In the genomic region with DNA sequence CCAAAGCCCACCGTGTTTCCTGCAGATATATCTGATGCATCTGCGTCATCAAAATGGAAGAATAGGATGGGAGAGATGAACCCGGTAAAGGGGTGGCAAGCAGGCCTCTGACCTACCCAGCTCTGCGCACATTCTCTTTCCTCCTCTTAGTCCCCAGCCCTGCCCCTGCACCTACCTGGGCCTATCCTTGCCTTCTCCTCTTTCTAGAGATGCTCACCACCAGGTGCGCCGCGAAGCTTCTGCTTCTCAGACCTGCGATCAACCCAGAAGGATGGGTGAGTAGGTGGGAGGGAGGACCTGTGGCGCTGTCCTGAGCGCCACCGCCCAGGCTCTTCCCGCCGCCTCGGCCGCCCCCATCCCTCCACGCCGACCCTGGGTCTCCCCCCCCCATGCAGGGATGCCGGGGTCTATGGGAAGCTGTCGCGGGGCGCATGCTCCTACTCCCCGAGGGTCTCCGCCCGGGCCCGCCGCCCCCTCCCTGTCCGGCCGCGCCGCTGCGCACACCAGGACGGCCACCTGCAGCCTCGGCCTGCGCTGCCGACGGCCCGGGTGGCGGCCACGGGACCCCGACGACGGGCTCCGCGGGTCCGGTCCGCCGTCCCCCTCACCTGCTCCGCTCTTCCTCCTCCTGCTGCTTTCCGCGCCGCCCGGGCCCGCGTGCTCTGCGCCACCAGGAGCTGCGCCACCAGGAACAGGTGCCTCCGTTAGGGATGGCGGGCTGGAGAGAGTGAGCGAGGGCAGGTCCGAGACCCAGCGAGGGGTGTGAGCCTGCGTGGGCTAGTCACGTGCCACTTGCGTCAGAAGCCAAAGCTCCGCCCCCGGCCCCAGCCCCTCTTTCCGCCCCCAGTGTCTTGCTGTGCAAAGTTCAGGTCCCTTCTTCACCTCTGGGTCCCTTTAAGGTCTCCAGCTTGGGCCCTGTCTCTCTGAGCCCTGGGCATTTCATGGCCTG, we compare ENCODE assay signal across 10 mouse cellular contexts. TPM values are rescaled to one million over a fixed set of nuclear protein-coding genes. Genes with fewer than 3 reads are reported as not detected.
DNase-seq lines count a peak whose midpoint lies in the region; ATAC-seq and TF ChIP-seq lines count a peak whose summit lies in the region.
"Not testable (repeated sequence)": the region's sequence is repeated elsewhere in the genome, so short reads cannot be mapped to it uniquely, and the experiment has no call there.
"Had no signal": no experiment of that assay in that cellular context is flagged by ENCODE, and none has a peak within 500 bp of the region (broad histone marks: within the 10 kb centered on the region; RNA-seq: fewer than 3 reads in every experiment).

Gene Tceal7, plus strand, starts transcription at position 51 of the 949 bp plus-strand sequence.
Gene Bex1, minus strand, starts transcription at position 785 of the 949 bp plus-strand sequence.

- peaks cover 23% of the 10 kb centered on the region for H3K27me3 ChIP-seq in kidney, embryonic 15.5 days
- H3K27me3 ChIP-seq in liver, embryonic 15.5 days; midbrain, embryonic 16.5 days (ENCODE audit: control insufficient read depth, insufficient read depth, low read depth, low read length); testis, adult 2 months (ENCODE audit: control insufficient read depth, insufficient read depth, low read length): not testable (repeated sequence)

- H3K9ac ChIP-seq in kidney, embryonic 15.5 days; liver, embryonic 15.5 days: not testable (repeated sequence)
- H3K9ac ChIP-seq in midbrain, embryonic 16.5 days (ENCODE audit: low read depth, low read length), result peak within 1 kb of the TSS; percentile 54

- TF ChIP-seq POLR2A in testis, adult 2 months (IDR thresholded peaks at IDR 0.05; ENCODE audit: control insufficient read depth, low read depth, low read length), result not testable (repeated sequence)

- H3K9me3 ChIP-seq in kidney, embryonic 15.5 days (replicated peaks); liver, embryonic 15.5 days (replicated peaks); midbrain, embryonic 16.5 days (replicated peaks; ENCODE audit: control insufficient read depth, low read length, poor library complexity, severe bottlenecking): not testable (repeated sequence)

- peak within 1 kb of the TSS; percentile 43 for H3K4me3 ChIP-seq in kidney, embryonic 15.5 days (replicated peaks)
- H3K4me3 ChIP-seq in liver, embryonic 15.5 days (replicated peaks), result peak within 1 kb of the TSS; percentile 34
- H3K4me3 ChIP-seq in midbrain, embryonic 16.5 days (ENCODE audit: low read depth, low read length), result peak within 1 kb of the TSS; percentile 36
- H3K4me3 ChIP-seq in testis, adult 2 months (ENCODE audit: control insufficient read depth, low read depth, low read length), result peak within 1 kb of the TSS; percentile 16

- H3K4me2 ChIP-seq in kidney, embryonic 15.5 days, result peak within 1 kb of the TSS; percentile 54
- peak within 1 kb of the TSS; percentile 5; the same call in 1 of the 2 replicates for H3K4me2 ChIP-seq in liver, embryonic 15.5 days
- peak within 1 kb of the TSS; percentile 52 for H3K4me2 ChIP-seq in midbrain, embryonic 16.5 days (ENCODE audit: low read length)

- 43% methylated on average over 11 of the region's 67 CpGs for WGBS in kidney, embryonic 15.5 days
- 25% methylated on average over 19 of the region's 67 CpGs for WGBS in liver, embryonic 15.5 days (ENCODE audit: insufficient replicate concordance)
- 21% methylated on average over 7 of the region's 67 CpGs for WGBS in midbrain, embryonic 16.5 days

- peak; percentile 30 for DNase-seq in cerebellum, adult 11-12 months
- DNase-seq in gastrocnemius, postnatal 10 days; heart, postnatal 4 days: not testable (repeated sequence)

- H3K27ac ChIP-seq in kidney, embryonic 15.5 days; liver, embryonic 15.5 days (replicated peaks); midbrain, embryonic 16.5 days (ENCODE audit: low read length); testis, adult 2 months (ENCODE audit: control insufficient read depth, insufficient read depth, low read depth, low read length): not testable (repeated sequence)

- peak; percentile 88 for ATAC-seq in erythroblast, adult 5-6 weeks (replicated peaks; ENCODE audit: low FRiP score, poor library complexity, severe bottlenecking)
- ATAC-seq in kidney, embryonic 15.5 days (replicated peaks; ENCODE audit: low FRiP score), result peak; percentile 95
- peak; percentile 81 for ATAC-seq in liver, embryonic 15.5 days (ENCODE audit: insufficient read depth)
- peak; percentile 96 for ATAC-seq in midbrain, embryonic 16.5 days

- H3K36me3 ChIP-seq in kidney, embryonic 15.5 days; liver, embryonic 15.5 days (replicated peaks); midbrain, embryonic 16.5 days (ENCODE audit: control insufficient read depth, insufficient read depth, low read length); testis, adult 2 months (ENCODE audit: control insufficient read depth, insufficient read depth, low read length): not testable (repeated sequence)

- TF ChIP-seq CTCF in testis, adult 2 months (IDR thresholded peaks at IDR 0.05; ENCODE audit: control insufficient read depth, insufficient read depth, insufficient replicate concordance, low read depth, low read length), result not testable (repeated sequence)

- H3K4me1 ChIP-seq in kidney, embryonic 15.5 days; liver, embryonic 15.5 days (replicated peaks); midbrain, embryonic 16.5 days (ENCODE audit: control insufficient read depth, insufficient read depth, low read length); testis, adult 2 months (ENCODE audit: control insufficient read depth, insufficient read depth, low read length): not testable (repeated sequence)

RNA-seq across cellular contexts. Expression of gene Tceal7, which starts in this region (rescaled TPM):
- not detected in 2 replicates for total RNA-seq in erythroblast, adult 5-6 weeks (2015; ENCODE audit: low replicate concordance)
- not detected in 2 replicates for total RNA-seq in erythroblast, adult 5-6 weeks (2017; ENCODE audit: low replicate concordance)
- total RNA-seq in gastrocnemius, postnatal 10 days (2021), result 100 to 1,000 TPM; 539 to 771 TPM
- 10 to 100 TPM; 24.0 to 86.2 TPM for total RNA-seq in heart, postnatal 4 days (2021)
- polyA plus RNA-seq in kidney, embryonic 15.5 days (2015; fragmentation: Nextera tagmentation; extraction: Ambion mirVana), result 10.7 and 23.2 TPM in 2 replicates
- 8.2 and 14.3 TPM in 2 replicates for polyA plus RNA-seq in liver, embryonic 15.5 days (2015; fragmentation: Nextera tagmentation; extraction: Ambion mirVana)
- 3.9 and 4.2 TPM in 2 replicates for polyA plus RNA-seq in midbrain, embryonic 16.5 days (2015; fragmentation: Nextera tagmentation; extraction: Ambion mirVana)
- polyA plus RNA-seq in testis, adult 2 months (2012; rRNA removed), result not detected in 2 replicates
- total RNA-seq: monocyte, adult 5-6 weeks had no signal
- polyA plus RNA-seq: inflammation-experienced regulatory T-cells, adult 6 months had no signal

RNA-seq across cellular contexts. Expression of gene Bex1, which starts in this region (rescaled TPM):
- total RNA-seq in erythroblast, adult 5-6 weeks (2015; ENCODE audit: low replicate concordance), result not detected in 2 replicates
- total RNA-seq in erythroblast, adult 5-6 weeks (2017; ENCODE audit: low replicate concordance), result not detected in 2 replicates
- 10 to 100 TPM; 27.7 to 29.1 TPM for total RNA-seq in gastrocnemius, postnatal 10 days (2021)
- total RNA-seq in heart, postnatal 4 days (2021), result 100 to 1,000 TPM; 145 to 157 TPM
- 75.9 and 81.6 TPM in 2 replicates for polyA plus RNA-seq in kidney, embryonic 15.5 days (2015; fragmentation: Nextera tagmentation; extraction: Ambion mirVana)
- 187 and 201 TPM in 2 replicates for polyA plus RNA-seq in liver, embryonic 15.5 days (2015; fragmentation: Nextera tagmentation; extraction: Ambion mirVana)
- polyA plus RNA-seq in midbrain, embryonic 16.5 days (2015; fragmentation: Nextera tagmentation; extraction: Ambion mirVana), result 271 and 313 TPM in 2 replicates
- polyA plus RNA-seq in testis, adult 2 months (2012; rRNA removed), result 1.9 and 2.2 TPM in 2 replicates
- total RNA-seq: monocyte, adult 5-6 weeks had no signal
- polyA plus RNA-seq: inflammation-experienced regulatory T-cells, adult 6 months had no signal

Comparison
In these comparisons a context has a peak if more than half of its experiments do, and no peak if none do; other contexts are left out.
1. RNA of gene Tceal7 (total RNA-seq): 539 to 771 TPM in gastrocnemius, postnatal 10 days and 24.0 to 86.2 TPM in heart, postnatal 4 days; not detected in erythroblast, adult 5-6 weeks; every median in the first group is over 10 times any median in the second.
2. RNA of gene Bex1 (total RNA-seq): 145 to 157 TPM in heart, postnatal 4 days and 27.7 to 29.1 TPM in gastrocnemius, postnatal 10 days; not detected in erythroblast, adult 5-6 weeks; every median in the first group is over 10 times any median in the second.
3. RNA of gene Tceal7 (total RNA-seq): 539 to 771 TPM in gastrocnemius, postnatal 10 days; 24.0 to 86.2 TPM in heart, postnatal 4 days; every median in the first group is over 4 times any median in the second.
4. RNA of gene Bex1 (total RNA-seq): 145 to 157 TPM in heart, postnatal 4 days; 27.7 to 29.1 TPM in gastrocnemius, postnatal 10 days; every median in the first group is over 4 times any median in the second.
5. RNA of gene Bex1 (polyA plus RNA-seq): 271 to 313 TPM in midbrain, embryonic 16.5 days, 187 to 201 TPM in liver, embryonic 15.5 days and 75.9 to 81.6 TPM in kidney, embryonic 15.5 days; 1.9 to 2.2 TPM in testis, adult 2 months; every median in the first group is over 10 times any median in the second.
6. Peak in ATAC-seq in erythroblast, adult 5-6 weeks; RNA of the genes that start here not detected or under 1 TPM.
7. Peak in every context shown above with its lines, with median percentiles within 50 percentile points of each other: ATAC-seq, H3K4me2 ChIP-seq and H3K4me3 ChIP-seq.